Mouse (Mus musculus): ENCODE measurements at regions not wholly inside any gene's neighbourhood (a gene's known extent, or its start where the extent isn't known, plus 50 kb on each side); places are given as distances from the start of the nearest gene placed in this dataset.

DNA sequence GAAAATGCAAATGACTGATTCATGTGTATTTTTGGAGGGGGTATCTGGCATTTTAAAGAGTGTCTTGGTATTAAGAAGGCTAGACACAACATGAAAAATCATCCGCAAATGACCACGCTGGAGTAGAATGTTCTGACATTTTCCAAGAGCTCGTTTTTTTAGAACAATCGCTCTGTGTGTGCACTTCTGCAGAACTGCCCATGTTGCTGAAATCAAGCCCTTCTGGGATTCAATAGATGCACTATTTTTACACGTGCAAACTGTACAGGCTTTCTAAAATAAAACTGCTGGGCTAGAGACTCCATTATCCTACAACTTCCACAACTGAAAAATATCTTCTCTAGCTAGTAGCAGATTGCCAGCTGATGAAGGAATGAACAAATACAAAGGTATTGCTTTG, 160.8 kb upstream of the Clec14a start:
- no peak overlapping the region for H3K4me3 ChIP-seq (replicated peaks)
- no peaks in the 10 kb centered on the region for H3K36me3 ChIP-seq (replicated peaks; ENCODE audit: low read length)
- no peaks in the 10 kb centered on the region for H3K27me3 ChIP-seq (replicated peaks)
- peaks cover 21% of the 10 kb centered on the region for H3K4me1 ChIP-seq
- TF ChIP-seq FLI1 (IDR thresholded peaks at IDR 0.05; ENCODE audit: low read length) = no peak
- no peak for TF ChIP-seq GATA1 (IDR thresholded peaks at IDR 0.05; ENCODE audit: borderline replicate concordance, low read length)
- H3K9me3 ChIP-seq = no peaks in the 10 kb centered on the region

- H3K4me1 ChIP-seq = peaks cover 21% of the 10 kb centered on the region
- TF ChIP-seq GATA1 (IDR thresholded peaks at IDR 0.05; ENCODE audit: borderline replicate concordance, low read length) (no peak), FLI1 (IDR thresholded peaks at IDR 0.05; ENCODE audit: low read length) (no peak)
- no peak overlapping the region for H3K4me3 ChIP-seq (replicated peaks)
- H3K36me3 ChIP-seq (replicated peaks; ENCODE audit: low read length) = no peaks in the 10 kb centered on the region
- no peaks in the 10 kb centered on the region for H3K27me3 ChIP-seq (replicated peaks)
- no peaks in the 10 kb centered on the region for H3K9me3 ChIP-seq
Measured at GRCm38 (mm10) chr12:58426758-58427157, 157.7 kb upstream of the Clec14a start.

- Histone ChIP-seq H3K4me3 (replicated peaks) (no peak overlapping the region), H3K9me3 (no peaks in the 10 kb centered on the region), H3K36me3 (replicated peaks; ENCODE audit: low read length) (no peaks in the 10 kb centered on the region), H3K27me3 (replicated peaks) (no peaks in the 10 kb centered on the region), H3K4me1 (peaks cover 21% of the 10 kb centered on the region)
- no peak for TF ChIP-seq FLI1 (IDR thresholded peaks at IDR 0.05; ENCODE audit: low read length)
- TF ChIP-seq GATA1 (IDR thresholded peaks at IDR 0.05; ENCODE audit: borderline replicate concordance, low read length) = no peak
Measured at GRCm38 (mm10) chr12:58425961-58426360, 156.9 kb upstream of the Clec14a start.

- H3K4me1 ChIP-seq = peaks cover 13% of the 10 kb centered on the region
- H3K9me3 ChIP-seq = no peaks in the 10 kb centered on the region
- H3K36me3 ChIP-seq (replicated peaks; ENCODE audit: low read length) = no peaks in the 10 kb centered on the region
- H3K4me3 ChIP-seq (replicated peaks) = no peak overlapping the region
- no peaks in the 10 kb centered on the region for H3K27me3 ChIP-seq (replicated peaks)
- TF ChIP-seq FLI1 (IDR thresholded peaks at IDR 0.05; ENCODE audit: low read length) (no peak), GATA1 (IDR thresholded peaks at IDR 0.05; ENCODE audit: borderline replicate concordance, low read length) (no peak)
Measured at GRCm38 (mm10) chr12:58423581-58423980, 154.5 kb upstream of the Clec14a start.

DNA sequence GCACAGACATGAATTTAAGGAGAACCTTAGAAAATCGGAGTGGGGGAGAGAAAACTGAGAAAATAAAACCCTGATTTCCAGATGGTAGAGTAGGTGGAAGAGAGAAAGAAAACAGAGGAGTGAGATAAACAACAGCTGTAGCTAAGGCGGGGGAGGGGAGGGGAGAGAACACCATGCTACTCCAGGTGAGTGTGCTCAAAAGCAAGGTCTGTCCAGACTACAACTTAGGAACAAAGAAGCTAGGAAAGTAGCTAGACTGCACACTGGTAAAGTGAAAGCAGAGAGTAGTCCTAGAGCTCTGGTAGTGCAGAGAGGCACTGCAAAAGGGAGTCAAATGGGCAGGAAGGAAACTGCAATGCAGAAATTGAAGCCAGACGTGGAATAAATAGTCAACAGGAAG, 132.8 kb upstream of the Clec14a start:
- Histone ChIP-seq H3K9me3 (no peaks in the 10 kb centered on the region), H3K27me3 (replicated peaks) (no peaks in the 10 kb centered on the region), H3K4me3 (replicated peaks) (peak overlapping the region; percentile 53), H3K36me3 (replicated peaks; ENCODE audit: low read length) (no peaks in the 10 kb centered on the region), H3K4me1 (no peaks in the 10 kb centered on the region; the same call in 1 of the 2 replicates)
- no peak for TF ChIP-seq GATA1 (IDR thresholded peaks at IDR 0.05; ENCODE audit: borderline replicate concordance, low read length)
- TF ChIP-seq FLI1 (IDR thresholded peaks at IDR 0.05; ENCODE audit: low read length) = no peak

DNA sequence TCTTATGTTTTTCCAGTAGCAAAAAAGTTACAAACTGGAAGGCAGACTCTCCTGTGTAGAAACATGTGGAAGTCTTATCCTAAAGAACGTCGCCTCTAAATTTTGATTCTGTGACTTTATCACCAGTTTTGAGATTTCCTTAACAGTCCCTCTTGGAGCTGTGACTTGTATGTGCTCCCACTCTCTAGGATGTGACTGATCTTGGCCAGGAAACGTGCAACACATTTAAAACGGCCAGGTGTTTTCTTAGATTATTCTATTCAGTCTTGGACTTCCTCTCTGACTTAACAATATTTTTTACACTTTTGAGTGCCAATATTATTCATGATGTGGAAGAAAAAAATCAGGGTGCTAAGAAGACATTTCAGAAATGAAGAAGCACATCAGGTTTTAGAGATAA, 91.2 kb upstream of the Clec14a start:
- H3K27me3 ChIP-seq (replicated peaks) = no peaks in the 10 kb centered on the region
- H3K36me3 ChIP-seq (replicated peaks; ENCODE audit: low read length) = no peaks in the 10 kb centered on the region
- H3K9me3 ChIP-seq = no peaks in the 10 kb centered on the region
- H3K4me3 ChIP-seq (replicated peaks) = no peak overlapping the region
- no peaks in the 10 kb centered on the region; the same call in 1 of the 2 replicates for H3K4me1 ChIP-seq
- TF ChIP-seq GATA1 (IDR thresholded peaks at IDR 0.05; ENCODE audit: borderline replicate concordance, low read length) (no peak), FLI1 (IDR thresholded peaks at IDR 0.05; ENCODE audit: low read length) (no peak)

GRCm38 (mm10) chr12:58334163-58334562, 65.1 kb upstream of the Clec14a start:
- Histone ChIP-seq H3K9me3 (no peaks in the 10 kb centered on the region), H3K4me3 (replicated peaks) (no peak overlapping the region), H3K4me1 (peaks cover 19% of the 10 kb centered on the region), H3K36me3 (replicated peaks; ENCODE audit: low read length) (no peaks in the 10 kb centered on the region), H3K27me3 (replicated peaks) (no peaks in the 10 kb centered on the region)
- TF ChIP-seq GATA1 (IDR thresholded peaks at IDR 0.05; ENCODE audit: borderline replicate concordance, low read length) = no peak
- TF ChIP-seq FLI1 (IDR thresholded peaks at IDR 0.05; ENCODE audit: low read length) = no peak

DNA sequence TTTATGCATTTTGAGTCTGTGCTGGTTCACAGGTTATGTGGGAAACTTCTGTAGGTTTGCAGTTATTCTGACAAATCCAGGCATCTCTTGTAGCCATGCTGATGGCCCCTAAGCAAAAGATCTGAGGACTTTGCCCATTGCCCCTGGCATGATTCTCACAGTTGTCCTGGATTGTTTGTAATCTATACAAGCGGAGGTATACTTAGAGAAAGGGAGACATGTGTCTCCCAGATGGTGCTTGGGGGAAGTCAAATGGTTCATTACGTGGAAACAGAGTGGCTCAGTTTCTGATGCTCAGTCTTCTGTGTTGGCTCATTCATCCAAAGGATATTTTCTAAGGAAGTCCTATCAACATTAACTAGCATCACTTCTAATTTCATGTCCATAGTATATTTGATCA, 60.8 kb upstream of the Clec14a start:
- TF ChIP-seq FLI1 (IDR thresholded peaks at IDR 0.05; ENCODE audit: low read length) (no peak), GATA1 (IDR thresholded peaks at IDR 0.05; ENCODE audit: borderline replicate concordance, low read length) (no peak)
- H3K4me3 ChIP-seq (replicated peaks) = no peak overlapping the region
- no peaks in the 10 kb centered on the region for H3K36me3 ChIP-seq (replicated peaks; ENCODE audit: low read length)
- peaks cover 27% of the 10 kb centered on the region for H3K4me1 ChIP-seq
- H3K9me3 ChIP-seq = no peaks in the 10 kb centered on the region
- H3K27me3 ChIP-seq (replicated peaks) = no peaks in the 10 kb centered on the region

- Histone ChIP-seq H3K36me3 (replicated peaks; ENCODE audit: low read length) (no peaks in the 10 kb centered on the region), H3K4me1 (peaks cover 29% of the 10 kb centered on the region), H3K4me3 (replicated peaks) (no peak overlapping the region), H3K9me3 (no peaks in the 10 kb centered on the region), H3K27me3 (replicated peaks) (no peaks in the 10 kb centered on the region)
- no peak; the same call in 2 of the 3 replicates for TF ChIP-seq GATA1 (IDR thresholded peaks at IDR 0.05; ENCODE audit: borderline replicate concordance, low read length)
- no peak for TF ChIP-seq FLI1 (IDR thresholded peaks at IDR 0.05; ENCODE audit: low read length)
Measured at GRCm38 (mm10) chr12:58323953-58324352, 54.9 kb upstream of the Clec14a start.
